Mouse (Mus musculus) kidney, embryonic 14.5 days (tissue): ENCODE results near the gene Extl1. TPM values are rescaled to one million over a fixed set of nuclear protein-coding genes. Genes with fewer than 3 reads are reported as not detected.
"Not testable (repeated sequence)": the region's sequence is repeated elsewhere in the genome, so short reads cannot be mapped to it uniquely, and the experiment has no call there.

Experiments used
- ATAC-seq: fragments of 200-750 bp; cut with Nextera tagmentation; 2 replicates; pipeline ENCODE4 v1.8.0; 2017; ENCODE audit warnings: moderate number of reproducible peaks, mild to moderate bottlenecking, moderate TSS enrichment, moderate library complexity; ENCODE audit not compliant: low FRiP score, low TSS enrichment
- H3K27ac ChIP-seq: fragments of 300-500 bp; sonication (generic); 2 replicates; pipeline ENCODE4 v1.5.1; 2014; ENCODE audit warnings: low read depth, mild to moderate bottlenecking, low read length, moderate library complexity, mixed read lengths
- H3K27me3 ChIP-seq: fragments of 300-500 bp; sonication (generic); 2 replicates; pipeline ENCODE4 v1.6.1; 2014; ENCODE audit warnings: mild to moderate bottlenecking, low read length; ENCODE audit not compliant: control insufficient read depth, insufficient read depth
- H3K36me3 ChIP-seq: fragments of 300-500 bp; sonication (generic); 2 replicates; pipeline ENCODE4 v1.6.1; 2014; ENCODE audit warnings: low read length, mixed read lengths; ENCODE audit not compliant: control insufficient read depth, insufficient read depth
- H3K4me1 ChIP-seq: fragments of 300-500 bp; sonication (generic); 2 replicates; pipeline ENCODE4 v1.6.1; 2014; ENCODE audit warnings: low read length, mixed read lengths; ENCODE audit not compliant: control insufficient read depth, insufficient read depth
- H3K4me2 ChIP-seq: fragments of 300-500 bp; sonication (generic); replicated peaks from 2 replicates; pipeline ENCODE4 v1.6.1; 2014; ENCODE audit warnings: low read depth, mild to moderate bottlenecking, low read length
- H3K4me3 ChIP-seq: fragments of 300-500 bp; sonication (generic); 2 replicates; pipeline ENCODE4 v1.5.1; 2014; ENCODE audit warnings: mild to moderate bottlenecking, low read length
- H3K9ac ChIP-seq: fragments of 300-500 bp; sonication (generic); 2 replicates; pipeline ENCODE4 v1.6.1; 2014; ENCODE audit warnings: low read depth, mild to moderate bottlenecking, low read length, moderate library complexity
- H3K9me3 ChIP-seq: fragments of 300-500 bp; sonication (generic); 2 replicates; pipeline ENCODE4 v1.6.1; 2016; ENCODE audit warnings: low read length; ENCODE audit not compliant: control insufficient read depth
- WGBS: fragments of 180-500 bp; shearing (Covaris S2); extraction: QIAGEN DNeasy Blood & Tissue Kit; methylation state at CpG from one replicate; pipeline ENCODE4 v1.1.7; 2014; 5-methylcytosine and 5-hydroxymethylcytosine counted together
- polyA plus RNA-seq: library from polyadenylated mRNA; unstranded; fragments of >200 nt; fragmentation: Nextera tagmentation; extraction: Ambion mirVana; gene quantifications from 2 replicates; pipeline ENCODE4 v1.2.1, GENCODE M21; 2014

The Extl1 gene
- polyA plus RNA-seq, 1 experiment from 2014 or later: 0.23 TPM

DNA sequence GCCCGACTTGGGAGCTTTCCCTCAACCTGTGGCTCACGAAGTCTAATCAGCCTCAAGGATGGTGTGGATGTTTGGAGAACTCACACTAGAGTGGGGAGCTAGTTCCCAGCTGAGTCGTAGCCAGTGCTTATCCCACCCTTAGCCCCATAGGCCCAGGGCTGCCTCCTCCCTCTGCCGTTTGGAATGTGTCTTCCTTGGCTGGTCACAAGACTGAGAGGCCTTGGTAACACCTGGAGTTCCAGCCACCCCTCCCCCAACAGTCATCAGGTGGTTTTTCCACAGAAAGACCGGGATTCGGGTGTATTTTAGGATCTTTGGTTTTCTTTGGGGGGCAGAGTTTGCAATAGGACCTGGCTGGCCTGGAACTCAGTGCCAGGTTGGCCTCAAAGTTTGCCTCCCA is 33.0 kb downstream of the Extl1 start:
- Histone ChIP-seq H3K9me3 (no peaks in the 10 kb centered on the region), H3K27me3 (no peaks in the 10 kb centered on the region), H3K36me3 (no peaks in the 10 kb centered on the region), H3K4me3 (no peak overlapping the region), H3K4me2 (no peak overlapping the region), H3K4me1 (peaks cover 19% of the 10 kb centered on the region), H3K27ac (no peak overlapping the region), H3K9ac (no peak overlapping the region)
- no peak for ATAC-seq
- 77% methylated on average over 6 of the region's 6 CpGs for WGBS

DNA sequence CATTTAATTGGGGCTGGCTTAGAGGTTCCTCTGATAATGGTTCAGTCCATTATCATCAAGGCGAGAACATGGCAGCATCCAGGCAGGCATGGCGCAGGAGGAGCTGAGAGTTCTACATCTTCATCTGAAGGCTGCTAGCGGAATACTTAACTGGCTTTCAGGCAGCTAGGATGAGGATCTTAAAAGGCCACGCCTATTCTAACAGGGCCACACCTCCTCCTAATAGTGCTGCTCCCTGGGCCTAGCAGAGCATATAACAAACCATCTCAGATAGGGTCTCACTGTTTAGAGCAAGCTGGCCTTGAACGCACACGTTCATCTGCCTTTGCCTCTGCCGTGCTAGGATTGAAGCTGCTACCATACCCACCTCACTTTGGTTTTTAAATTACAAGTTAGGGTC is 33.8 kb downstream of the Extl1 start:
- H3K27ac ChIP-seq: no peak overlapping the region
- no peaks in the 10 kb centered on the region for H3K36me3 ChIP-seq
- H3K9me3 ChIP-seq: no peaks in the 10 kb centered on the region
- no peak overlapping the region for H3K4me2 ChIP-seq
- WGBS: 89% methylated on average over 7 of the region's 7 CpGs
- H3K9ac ChIP-seq: no peak overlapping the region
- H3K4me1 ChIP-seq: peaks cover 19% of the 10 kb centered on the region
- H3K27me3 ChIP-seq: peaks cover 1% of the 10 kb centered on the region; the same call in 1 of the 2 replicates
- ATAC-seq: no peak
- H3K4me3 ChIP-seq: no peak overlapping the region

DNA sequence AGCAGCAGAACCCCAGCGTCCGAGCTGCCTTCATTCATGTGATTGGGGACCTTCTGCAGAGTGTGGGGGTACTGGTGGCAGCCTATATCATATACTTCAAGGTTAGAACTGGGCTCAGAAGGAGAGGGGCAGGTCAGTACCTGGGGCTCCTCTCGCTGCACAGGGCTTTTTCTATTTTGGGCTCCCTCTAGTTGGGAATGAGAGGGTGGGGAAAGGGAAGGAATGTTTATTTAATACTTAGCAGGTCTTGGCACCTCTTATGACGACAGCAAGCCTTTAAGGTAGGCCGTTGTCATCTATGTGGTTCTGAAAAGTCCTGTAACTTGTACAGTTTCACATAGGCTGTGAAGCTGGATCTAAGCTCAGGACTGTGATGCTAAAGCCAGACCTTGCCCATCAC is 35.1 kb downstream of the Extl1 start:
- no peaks in the 10 kb centered on the region for H3K36me3 ChIP-seq
- H3K27ac ChIP-seq: no peak overlapping the region
- H3K4me2 ChIP-seq: no peak overlapping the region
- no peaks in the 10 kb centered on the region for H3K9me3 ChIP-seq
- ATAC-seq: no peak
- H3K4me1 ChIP-seq: peaks cover 13% of the 10 kb centered on the region
- peaks cover 13% of the 10 kb centered on the region for H3K27me3 ChIP-seq
- WGBS: 86% methylated on average over 5 of the region's 5 CpGs
- no peak overlapping the region for H3K4me3 ChIP-seq
- H3K9ac ChIP-seq: no peak overlapping the region

DNA sequence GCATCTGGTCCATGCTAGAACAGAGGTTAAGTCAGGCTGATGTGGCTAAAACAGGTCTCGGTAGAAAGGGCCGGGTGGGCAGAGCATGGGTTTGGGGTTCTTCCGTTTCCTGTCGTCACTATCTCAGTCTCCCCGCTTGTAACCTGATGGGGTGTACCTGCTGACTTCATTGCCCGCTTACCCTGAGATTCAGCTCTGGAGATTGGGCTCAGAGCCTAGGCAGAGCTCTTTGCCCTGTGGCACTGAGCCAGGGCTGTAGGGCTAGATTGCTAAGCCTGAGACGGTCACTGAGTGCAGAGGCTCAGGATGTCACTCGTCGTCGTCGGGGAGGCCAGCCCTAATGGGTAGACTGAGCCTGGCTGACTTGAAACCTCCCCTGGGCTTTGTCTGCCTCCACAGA is 35.6 kb downstream of the Extl1 start:
- H3K4me2 ChIP-seq: no peak overlapping the region
- H3K4me1 ChIP-seq: peaks cover 15% of the 10 kb centered on the region
- no peak overlapping the region for H3K9ac ChIP-seq
- peaks cover 17% of the 10 kb centered on the region for H3K27me3 ChIP-seq
- no peak overlapping the region for H3K4me3 ChIP-seq
- H3K9me3 ChIP-seq: no peaks in the 10 kb centered on the region
- H3K36me3 ChIP-seq: no peaks in the 10 kb centered on the region
- WGBS: 74% methylated on average over 11 of the region's 11 CpGs
- ATAC-seq: no peak
- H3K27ac ChIP-seq: no peak overlapping the region

DNA sequence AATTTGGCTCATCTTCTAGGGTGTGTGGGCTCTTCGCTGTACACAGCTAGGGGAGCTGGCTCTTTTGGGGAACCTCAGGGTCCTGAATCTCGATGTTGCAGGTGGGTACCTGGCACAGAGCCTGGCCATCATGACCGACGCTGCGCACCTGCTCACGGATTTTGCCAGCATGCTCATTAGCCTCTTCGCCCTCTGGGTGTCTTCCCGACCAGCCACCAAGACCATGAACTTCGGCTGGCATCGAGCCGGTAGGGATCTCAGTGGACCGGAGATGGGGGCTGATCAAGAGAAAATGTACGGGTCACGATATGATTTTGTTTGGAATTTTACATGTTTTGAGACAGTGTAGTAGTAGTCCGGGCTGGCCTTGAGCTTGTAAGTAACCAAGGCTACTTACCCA is 37.8 kb downstream of the Extl1 start:
- H3K27ac ChIP-seq: no peak overlapping the region
- no peaks in the 10 kb centered on the region for H3K9me3 ChIP-seq
- no peak for ATAC-seq
- WGBS: 90% methylated on average over 15 of the region's 15 CpGs
- peaks cover 9% of the 10 kb centered on the region for H3K4me1 ChIP-seq
- peaks cover 33% of the 10 kb centered on the region for H3K27me3 ChIP-seq
- H3K4me2 ChIP-seq: no peak overlapping the region
- no peak overlapping the region for H3K9ac ChIP-seq
- H3K36me3 ChIP-seq: no peaks in the 10 kb centered on the region
- no peak overlapping the region for H3K4me3 ChIP-seq

DNA sequence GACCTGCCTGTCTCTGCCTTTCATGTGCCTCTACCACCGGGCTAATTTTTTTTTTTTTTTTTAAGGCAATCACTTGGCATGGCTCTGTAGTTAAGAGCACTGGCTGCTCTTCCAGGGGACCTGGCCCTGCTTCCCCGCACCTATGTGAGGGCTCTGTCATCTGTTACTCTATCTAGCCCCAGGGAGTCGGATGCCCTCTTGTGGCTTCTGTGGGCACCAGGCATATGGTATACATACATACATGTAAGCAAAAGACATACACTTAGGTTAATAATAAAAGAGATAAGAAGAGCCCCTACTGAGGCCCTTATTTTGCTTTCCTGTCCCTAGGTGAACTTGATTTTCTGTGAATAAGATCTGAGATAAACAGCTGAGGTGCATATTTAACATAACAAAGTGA is 39.0 kb downstream of the Extl1 start:
- WGBS: 58% methylated on average over 3 of the region's 3 CpGs
- no peak for ATAC-seq
- Histone ChIP-seq H3K4me2 (no peak overlapping the region), H3K36me3 (no peaks in the 10 kb centered on the region), H3K9ac (no peak overlapping the region), H3K27ac (no peak overlapping the region), H3K27me3 (peaks cover 33% of the 10 kb centered on the region), H3K4me1 (peaks cover 9% of the 10 kb centered on the region), H3K9me3 (no peaks in the 10 kb centered on the region), H3K4me3 (no peak overlapping the region)

DNA sequence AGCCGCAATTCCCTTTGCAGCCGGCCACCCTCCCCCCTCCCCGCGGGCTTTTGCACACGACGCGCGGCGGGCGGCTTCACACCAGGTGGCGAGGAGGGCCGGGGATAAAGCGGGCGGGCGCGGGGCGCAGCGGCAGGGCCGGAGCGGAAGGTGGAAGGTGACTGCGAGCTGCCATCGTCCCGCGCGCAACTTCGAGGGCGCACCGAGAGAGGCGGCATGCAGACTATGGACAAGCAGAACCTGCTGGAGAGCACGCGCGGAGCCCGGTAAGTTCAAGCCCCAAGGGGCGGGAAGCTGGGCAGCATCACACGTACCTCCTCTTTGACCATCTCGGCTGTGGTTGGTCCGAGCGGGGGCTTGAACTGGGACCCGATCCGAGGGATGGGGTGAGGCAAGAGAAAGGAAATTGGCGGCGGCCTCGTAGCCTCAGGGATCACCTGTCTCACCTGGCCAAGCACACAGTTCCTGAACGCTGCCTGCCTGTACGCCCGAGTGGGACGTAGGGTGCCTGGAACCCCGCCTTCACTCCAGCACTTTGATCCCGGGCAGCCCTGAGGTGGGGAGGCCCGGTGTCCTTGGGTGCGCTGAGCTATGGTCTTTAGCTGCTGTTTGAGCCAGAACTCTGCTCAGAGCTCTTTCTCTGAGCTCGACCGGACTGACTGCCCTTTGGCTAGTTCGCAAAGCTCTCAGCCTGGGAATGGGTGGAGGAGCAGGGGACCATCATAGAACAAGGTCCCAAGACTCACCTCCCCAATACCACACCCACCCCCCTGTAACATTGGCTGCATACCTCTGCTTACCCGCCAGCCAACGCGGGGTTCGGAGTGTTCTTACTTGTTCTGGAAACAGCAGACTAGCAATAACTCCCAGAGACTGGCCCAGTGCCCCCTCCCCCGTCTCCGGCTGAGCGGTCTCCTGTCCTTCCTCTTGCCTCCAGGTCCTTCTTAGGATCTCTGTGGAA is 40.3 kb downstream of the Extl1 start, which contains the start of gene Slc30a2:
TSS of gene Slc30a2 (plus strand) at position 111 of the 961 bp plus-strand sequence.
- peak within 1 kb of the TSS; percentile 44; the same call in 1 of the 2 replicates for H3K9ac ChIP-seq
- no peak for ATAC-seq
- no peaks in the 10 kb centered on the region for H3K36me3 ChIP-seq
- no peaks in the 10 kb centered on the region for H3K9me3 ChIP-seq
- no peak within 1 kb of the TSS for H3K27ac ChIP-seq
- 2% methylated on average over 61 of the region's 61 CpGs for WGBS
- peak within 1 kb of the TSS; percentile 45 for H3K4me2 ChIP-seq
- peaks cover 33% of the 10 kb centered on the region for H3K27me3 ChIP-seq
- peak within 1 kb of the TSS; percentile 33 for H3K4me3 ChIP-seq
- peaks cover 9% of the 10 kb centered on the region for H3K4me1 ChIP-seq

DNA sequence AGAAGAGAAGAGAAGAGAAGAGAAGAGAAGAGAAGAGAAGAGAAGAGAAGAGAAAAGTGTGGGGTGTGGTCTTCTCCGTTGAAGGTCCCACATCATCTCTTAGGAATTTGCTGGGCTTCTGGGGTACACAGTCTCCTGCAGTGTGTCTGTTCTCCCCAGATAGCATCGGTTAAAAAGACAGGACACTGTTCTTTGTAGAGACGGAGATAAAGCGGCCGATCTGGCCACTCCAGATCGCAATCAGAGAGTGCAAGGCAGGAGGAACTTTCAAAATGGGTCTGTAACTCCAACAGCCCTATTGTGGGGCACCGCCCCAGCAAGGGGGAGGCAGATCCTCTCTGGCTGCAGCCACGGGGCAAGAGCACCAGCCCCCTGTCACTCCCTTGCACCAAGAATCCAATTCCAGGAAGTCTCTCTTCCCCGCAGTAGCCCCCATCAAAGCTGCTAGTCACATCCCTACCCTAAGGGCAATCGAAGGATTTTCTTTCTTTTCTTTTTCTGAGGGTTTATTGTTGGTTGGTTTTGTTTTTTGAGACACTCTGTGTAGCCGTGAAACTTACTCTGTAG is 41.4 kb downstream of the Extl1 start:
- H3K4me2 ChIP-seq: no peak overlapping the region
- peaks cover 33% of the 10 kb centered on the region for H3K27me3 ChIP-seq
- H3K27ac ChIP-seq: no peak overlapping the region
- 39% methylated on average over 11 of the region's 11 CpGs for WGBS
- no peak overlapping the region for H3K9ac ChIP-seq
- peaks cover 9% of the 10 kb centered on the region for H3K4me1 ChIP-seq
- no peak overlapping the region for H3K4me3 ChIP-seq
- no peaks in the 10 kb centered on the region for H3K9me3 ChIP-seq
- no peak for ATAC-seq
- no peaks in the 10 kb centered on the region for H3K36me3 ChIP-seq

DNA sequence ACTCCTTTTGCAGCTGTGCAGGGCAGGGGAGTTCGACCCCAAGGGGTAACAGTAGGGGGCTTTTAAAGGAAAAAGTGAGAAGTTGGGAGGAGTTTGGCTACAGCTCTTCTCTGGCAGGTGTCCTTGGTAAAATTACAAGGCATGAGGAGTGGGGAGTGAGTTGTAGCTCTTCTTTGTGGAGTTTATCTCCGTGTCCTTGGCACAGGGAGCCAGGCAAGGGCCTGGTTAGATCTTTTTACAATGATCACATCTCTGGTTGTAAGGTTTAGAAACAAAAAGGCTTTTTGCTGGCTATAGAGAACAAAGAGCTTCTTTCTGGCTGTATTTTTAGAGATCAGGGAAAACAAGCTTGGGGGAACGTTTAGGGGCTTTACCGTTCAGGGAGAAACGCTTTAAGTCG is 42.4 kb downstream of the Extl1 start:
- H3K4me3 ChIP-seq, H3K9ac ChIP-seq, H3K4me2 ChIP-seq, H3K36me3 ChIP-seq, H3K4me1 ChIP-seq, H3K27ac ChIP-seq, H3K9me3 ChIP-seq, ATAC-seq: not testable (repeated sequence)
- 74% methylated on average over 6 of the region's 6 CpGs for WGBS
- peaks cover 33% of the 10 kb centered on the region for H3K27me3 ChIP-seq
